Mouse (Mus musculus): ENCODE measurements at regions not wholly inside any gene's neighbourhood (a gene's known extent, or its start where the extent isn't known, plus 50 kb on each side); places are given as distances from the start of the nearest gene placed in this dataset.

DNA sequence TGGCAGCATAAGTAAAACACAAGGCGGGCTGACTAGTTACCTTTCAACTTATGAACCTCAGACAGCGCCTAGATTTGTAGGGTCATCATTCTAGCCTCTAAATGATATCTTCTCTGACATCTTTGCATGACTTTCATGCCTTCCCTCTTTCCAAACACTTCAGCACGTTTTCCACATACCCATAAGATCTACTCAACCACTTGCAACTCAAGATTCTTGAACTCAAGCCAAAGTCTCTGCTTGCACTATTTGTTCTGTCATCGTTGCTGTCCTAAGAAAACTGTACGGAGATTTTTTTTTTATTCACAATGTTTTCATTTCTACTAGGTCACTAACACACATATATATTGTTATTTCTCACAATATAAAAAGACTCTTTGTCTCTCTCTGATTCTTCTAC lies 150.8 kb upstream of the Lsm8 start:
- no peak overlapping the region for H3K4me2 ChIP-seq (ENCODE audit: low read length)
- no peaks in the 10 kb centered on the region for H3K9me3 ChIP-seq (ENCODE audit: control insufficient read depth, low read length)
- WGBS: 75% methylated on average over 5 of the region's 5 CpGs
- no peaks in the 10 kb centered on the region for H3K27me3 ChIP-seq (replicated peaks; ENCODE audit: control insufficient read depth, insufficient read depth, low read length)
- no peak overlapping the region for H3K9ac ChIP-seq (replicated peaks; ENCODE audit: low read depth, low read length)
- no peak overlapping the region for H3K4me3 ChIP-seq (replicated peaks; ENCODE audit: low read length)
- H3K36me3 ChIP-seq (ENCODE audit: control insufficient read depth, insufficient read depth): no peaks in the 10 kb centered on the region
- H3K27ac ChIP-seq (ENCODE audit: low read length): no peak overlapping the region
- no peak for ATAC-seq
- no peaks in the 10 kb centered on the region; the same call in 1 of the 2 replicates for H3K4me1 ChIP-seq (replicated peaks; ENCODE audit: control insufficient read depth, insufficient read depth, low read length)

DNA sequence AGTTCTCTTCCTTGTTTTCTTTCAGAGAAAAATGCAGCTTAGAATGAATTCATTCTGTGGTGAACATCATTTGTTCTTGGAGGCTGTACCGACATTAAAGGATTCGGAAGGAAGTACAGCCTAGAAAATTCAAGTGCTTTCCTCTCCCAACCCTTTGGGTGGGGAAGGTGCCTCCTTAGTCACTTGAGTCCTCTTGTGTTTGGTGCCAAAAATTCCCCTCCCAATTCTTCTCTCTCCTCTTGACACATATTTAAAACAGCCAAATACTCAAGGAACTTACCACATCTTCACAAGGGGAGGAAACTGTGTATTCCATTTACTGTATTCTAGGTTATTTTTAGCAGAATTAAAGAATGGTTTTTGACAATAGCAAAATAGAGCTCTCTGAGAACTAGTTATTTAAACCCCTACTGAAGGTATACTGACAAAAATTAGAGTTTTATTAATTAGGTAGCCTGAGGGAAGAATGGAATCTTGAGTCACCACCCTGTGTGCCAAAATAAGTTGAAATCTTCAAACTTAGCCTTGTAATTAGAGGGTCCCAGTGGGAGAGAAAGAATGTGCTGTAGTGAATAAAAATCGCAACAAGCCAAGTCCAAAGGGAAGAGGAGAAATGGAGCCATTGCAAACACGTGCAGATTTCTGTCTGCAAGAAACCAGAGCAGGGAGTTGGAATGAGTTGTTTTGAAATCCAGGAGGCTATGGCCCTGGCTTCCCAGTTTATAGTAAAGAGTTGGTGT lies 149.2 kb upstream of the Lsm8 start:
- Histone ChIP-seq H3K4me3 (replicated peaks; ENCODE audit: low read length) (no peak overlapping the region), H3K9me3 (ENCODE audit: control insufficient read depth, low read length) (no peaks in the 10 kb centered on the region), H3K27me3 (replicated peaks; ENCODE audit: control insufficient read depth, insufficient read depth, low read length) (no peaks in the 10 kb centered on the region), H3K36me3 (ENCODE audit: control insufficient read depth, insufficient read depth) (no peaks in the 10 kb centered on the region), H3K4me1 (replicated peaks; ENCODE audit: control insufficient read depth, insufficient read depth, low read length) (no peaks in the 10 kb centered on the region; the same call in 1 of the 2 replicates), H3K27ac (ENCODE audit: low read length) (no peak overlapping the region), H3K9ac (replicated peaks; ENCODE audit: low read depth, low read length) (no peak overlapping the region), H3K4me2 (ENCODE audit: low read length) (no peak overlapping the region)
- 13% methylated on average over 4 of the region's 4 CpGs for WGBS
- peak; percentile 67 for ATAC-seq

DNA sequence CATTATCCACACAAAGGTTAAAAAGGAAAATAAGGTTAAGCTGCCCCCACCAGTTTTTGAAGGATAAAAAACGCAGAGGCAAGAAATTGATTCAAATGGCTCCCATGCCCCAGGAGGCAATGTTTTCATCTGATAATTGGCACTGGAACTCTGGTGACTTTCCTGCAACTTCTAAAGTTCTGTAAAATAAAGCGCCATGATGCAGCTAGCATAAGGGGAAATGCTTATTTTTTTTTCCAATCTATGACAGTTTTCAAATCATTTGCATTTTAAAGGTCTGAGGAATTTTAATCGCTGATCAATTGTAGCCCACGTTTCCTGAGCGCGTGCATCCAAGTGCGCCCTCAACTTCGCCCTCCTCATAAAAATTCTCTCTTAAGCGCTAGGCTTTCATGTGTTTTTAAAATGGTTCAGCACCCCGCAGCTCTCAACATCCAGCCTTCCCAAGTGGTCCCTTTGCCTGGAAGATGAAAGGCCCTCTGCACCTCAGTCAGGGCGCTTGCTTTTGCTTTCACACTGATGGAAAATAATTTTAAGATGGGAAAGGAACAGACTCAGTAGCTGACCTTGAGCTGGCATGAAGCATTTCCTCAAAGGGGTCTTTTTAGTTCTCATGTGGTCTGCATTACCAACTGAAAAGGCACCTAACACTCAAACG lies 148.5 kb upstream of the Lsm8 start:
- WGBS: 6% methylated on average over 12 of the region's 12 CpGs
- no peaks in the 10 kb centered on the region for H3K27me3 ChIP-seq (replicated peaks; ENCODE audit: control insufficient read depth, insufficient read depth, low read length)
- no peaks in the 10 kb centered on the region; the same call in 1 of the 2 replicates for H3K4me1 ChIP-seq (replicated peaks; ENCODE audit: control insufficient read depth, insufficient read depth, low read length)
- H3K4me2 ChIP-seq (ENCODE audit: low read length): no peak overlapping the region
- H3K9ac ChIP-seq (replicated peaks; ENCODE audit: low read depth, low read length): no peak overlapping the region
- H3K36me3 ChIP-seq (ENCODE audit: control insufficient read depth, insufficient read depth): no peaks in the 10 kb centered on the region
- ATAC-seq: 0 out of 2 replicates have a peak, but pooled peaks have one; percentile 23
- H3K27ac ChIP-seq (ENCODE audit: low read length): no peak overlapping the region
- H3K9me3 ChIP-seq (ENCODE audit: control insufficient read depth, low read length): no peaks in the 10 kb centered on the region
- no peak overlapping the region for H3K4me3 ChIP-seq (replicated peaks; ENCODE audit: low read length)

DNA sequence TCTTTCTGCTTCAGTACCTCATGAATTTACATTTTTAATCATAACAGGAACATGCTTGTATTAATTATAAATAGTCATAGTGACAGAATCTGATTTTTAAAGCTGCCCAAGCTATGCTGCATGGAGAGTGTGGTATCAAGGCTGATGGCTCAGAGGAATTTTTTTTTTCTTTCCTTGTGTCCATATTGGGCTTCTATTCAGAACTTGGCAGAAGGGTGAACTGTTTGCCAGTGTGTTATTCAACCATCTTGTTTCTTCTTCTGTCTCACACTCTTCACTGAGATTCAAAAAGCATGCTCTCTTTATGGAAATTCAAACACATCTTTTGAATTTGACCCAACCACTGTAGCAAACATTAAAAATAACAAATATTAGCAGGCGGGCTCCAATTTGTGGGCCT lies 137.6 kb upstream of the Lsm8 start:
- H3K27ac ChIP-seq (ENCODE audit: low read length): peak overlapping the region; percentile 45; the same call in 1 of the 2 replicates
- WGBS: 76% methylated on average over 1 of the region's 1 CpGs
- H3K4me3 ChIP-seq (replicated peaks; ENCODE audit: low read length): no peak overlapping the region
- no peaks in the 10 kb centered on the region for H3K27me3 ChIP-seq (replicated peaks; ENCODE audit: control insufficient read depth, insufficient read depth, low read length)
- no peak overlapping the region for H3K4me2 ChIP-seq (ENCODE audit: low read length)
- H3K4me1 ChIP-seq (replicated peaks; ENCODE audit: control insufficient read depth, insufficient read depth, low read length): 0 out of 2 replicates have a peak, but pooled peaks cover 3% of the 10 kb centered on the region
- ATAC-seq: peak; percentile 47; the same call in 1 of the 2 replicates
- H3K9ac ChIP-seq (replicated peaks; ENCODE audit: low read depth, low read length): no peak overlapping the region
- H3K36me3 ChIP-seq (ENCODE audit: control insufficient read depth, insufficient read depth): no peaks in the 10 kb centered on the region
- H3K9me3 ChIP-seq (ENCODE audit: control insufficient read depth, low read length): no peaks in the 10 kb centered on the region

DNA sequence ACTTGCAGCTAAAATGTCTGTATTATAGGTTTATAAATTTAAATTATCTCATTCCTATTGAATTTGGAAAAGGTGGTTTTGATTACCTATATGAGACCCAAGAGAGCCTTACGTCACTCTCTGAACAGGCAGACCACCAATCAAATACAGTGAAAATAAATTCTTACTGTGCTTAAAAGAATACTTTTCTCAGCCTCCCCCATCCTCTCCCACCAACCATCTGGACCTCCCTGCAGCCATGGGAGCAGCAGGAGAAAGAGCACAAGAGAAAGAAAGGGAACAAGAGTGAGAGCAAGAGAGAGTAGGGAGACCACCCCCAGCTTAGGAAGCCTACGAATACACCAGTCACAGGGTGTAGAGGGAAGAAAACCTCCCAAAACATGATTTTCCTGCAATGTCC lies 99.5 kb upstream of the Lsm8 start:
- H3K36me3 ChIP-seq (ENCODE audit: control insufficient read depth, insufficient read depth): no peaks in the 10 kb centered on the region
- H3K27me3 ChIP-seq (replicated peaks; ENCODE audit: control insufficient read depth, insufficient read depth, low read length): no peaks in the 10 kb centered on the region
- 56% methylated on average over 2 of the region's 2 CpGs for WGBS
- no peaks in the 10 kb centered on the region for H3K9me3 ChIP-seq (ENCODE audit: control insufficient read depth, low read length)
- H3K4me3 ChIP-seq (replicated peaks; ENCODE audit: low read length): no peak overlapping the region
- H3K4me1 ChIP-seq (replicated peaks; ENCODE audit: control insufficient read depth, insufficient read depth, low read length): no peaks in the 10 kb centered on the region
- H3K9ac ChIP-seq (replicated peaks; ENCODE audit: low read depth, low read length): no peak overlapping the region
- H3K27ac ChIP-seq (ENCODE audit: low read length): no peak overlapping the region
- peak; percentile 65 for ATAC-seq
- H3K4me2 ChIP-seq (ENCODE audit: low read length): no peak overlapping the region

DNA sequence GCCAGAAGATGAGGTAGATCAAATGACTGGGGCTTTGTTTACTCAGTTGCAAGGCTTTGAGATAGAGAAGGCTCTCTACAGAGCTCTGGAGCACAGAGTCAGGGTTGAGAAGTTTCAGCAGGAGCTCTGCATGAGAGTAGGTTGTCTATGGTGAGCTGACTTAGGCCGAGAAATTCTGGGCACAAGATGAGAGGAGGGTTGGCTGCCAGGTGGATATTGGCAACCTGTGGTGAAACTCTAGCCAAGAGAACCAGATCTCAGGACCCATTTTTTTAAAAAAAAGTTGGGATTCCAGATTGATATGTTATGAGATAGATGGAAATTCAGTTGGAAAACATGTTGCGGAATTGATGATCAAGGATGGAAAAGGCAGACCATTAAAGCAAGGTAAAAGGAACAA lies 83.8 kb upstream of the Lsm8 start:
- 78% methylated on average over 2 of the region's 2 CpGs for WGBS
- Histone ChIP-seq H3K27ac (ENCODE audit: low read length) (no peak overlapping the region), H3K9me3 (ENCODE audit: control insufficient read depth, low read length) (no peaks in the 10 kb centered on the region), H3K36me3 (ENCODE audit: control insufficient read depth, insufficient read depth) (no peaks in the 10 kb centered on the region), H3K9ac (replicated peaks; ENCODE audit: low read depth, low read length) (no peak overlapping the region), H3K4me2 (ENCODE audit: low read length) (no peak overlapping the region), H3K4me1 (replicated peaks; ENCODE audit: control insufficient read depth, insufficient read depth, low read length) (no peaks in the 10 kb centered on the region), H3K27me3 (replicated peaks; ENCODE audit: control insufficient read depth, insufficient read depth, low read length) (no peaks in the 10 kb centered on the region), H3K4me3 (replicated peaks; ENCODE audit: low read length) (no peak overlapping the region)
- ATAC-seq: no peak

DNA sequence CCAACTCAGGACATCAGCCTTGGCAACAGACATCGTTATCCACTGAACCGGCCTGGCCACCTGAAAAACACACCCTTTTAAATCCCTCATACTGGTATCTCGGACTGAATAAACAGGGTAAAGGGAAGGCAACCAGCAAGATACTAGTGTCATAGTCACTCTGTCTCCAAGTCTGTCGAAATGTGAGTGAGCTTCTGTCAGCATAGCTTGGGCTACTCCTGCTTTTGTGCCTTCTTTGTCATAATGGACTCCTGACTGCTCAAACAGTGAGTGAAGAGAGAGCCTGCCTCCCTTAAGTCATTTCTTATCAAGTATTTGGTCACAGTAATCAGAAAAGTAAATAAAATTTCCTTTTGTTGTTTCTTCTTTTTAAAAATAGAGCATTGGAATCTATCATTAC lies 53.0 kb upstream of the Lsm8 start:
- H3K9ac ChIP-seq (replicated peaks; ENCODE audit: low read depth, low read length): no peak overlapping the region
- H3K27ac ChIP-seq (ENCODE audit: low read length): peak overlapping the region; percentile 72
- WGBS: 22% methylated on average over 4 of the region's 4 CpGs
- H3K4me3 ChIP-seq (replicated peaks; ENCODE audit: low read length): no peak overlapping the region
- H3K36me3 ChIP-seq (ENCODE audit: control insufficient read depth, insufficient read depth): no peaks in the 10 kb centered on the region
- no peaks in the 10 kb centered on the region for H3K27me3 ChIP-seq (replicated peaks; ENCODE audit: control insufficient read depth, insufficient read depth, low read length)
- no peaks in the 10 kb centered on the region for H3K9me3 ChIP-seq (ENCODE audit: control insufficient read depth, low read length)
- peak; percentile 85 for ATAC-seq
- peaks cover 11% of the 10 kb centered on the region for H3K4me1 ChIP-seq (replicated peaks; ENCODE audit: control insufficient read depth, insufficient read depth, low read length)
- no peak overlapping the region for H3K4me2 ChIP-seq (ENCODE audit: low read length)

DNA sequence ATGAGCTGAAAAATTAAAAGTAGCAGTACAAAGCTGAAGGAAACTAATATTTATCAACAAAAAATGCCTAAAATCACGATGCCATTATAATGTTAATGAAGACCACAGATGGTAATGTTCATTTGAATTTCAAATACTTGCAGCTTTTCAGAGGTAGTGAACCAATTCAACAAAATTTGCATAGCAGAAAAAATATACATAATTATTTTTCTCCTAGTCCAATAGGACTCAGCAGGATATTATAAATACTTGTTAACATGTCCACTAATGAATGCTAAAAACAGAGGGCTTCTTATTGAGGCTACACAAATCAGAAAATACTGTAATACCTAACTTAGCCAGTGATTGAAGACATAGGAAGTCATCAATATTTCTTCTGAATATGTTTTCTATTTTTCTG lies 52.5 kb upstream of the Lsm8 start:
- peak; percentile 89 for ATAC-seq
- H3K9ac ChIP-seq (replicated peaks; ENCODE audit: low read depth, low read length): no peak overlapping the region
- no peaks in the 10 kb centered on the region for H3K27me3 ChIP-seq (replicated peaks; ENCODE audit: control insufficient read depth, insufficient read depth, low read length)
- H3K36me3 ChIP-seq (ENCODE audit: control insufficient read depth, insufficient read depth): no peaks in the 10 kb centered on the region
- 3% methylated on average over 1 of the region's 1 CpGs for WGBS
- no peaks in the 10 kb centered on the region for H3K9me3 ChIP-seq (ENCODE audit: control insufficient read depth, low read length)
- H3K4me1 ChIP-seq (replicated peaks; ENCODE audit: control insufficient read depth, insufficient read depth, low read length): peaks cover 11% of the 10 kb centered on the region
- H3K4me3 ChIP-seq (replicated peaks; ENCODE audit: low read length): no peak overlapping the region
- H3K27ac ChIP-seq (ENCODE audit: low read length): no peak overlapping the region
- no peak overlapping the region for H3K4me2 ChIP-seq (ENCODE audit: low read length)

DNA sequence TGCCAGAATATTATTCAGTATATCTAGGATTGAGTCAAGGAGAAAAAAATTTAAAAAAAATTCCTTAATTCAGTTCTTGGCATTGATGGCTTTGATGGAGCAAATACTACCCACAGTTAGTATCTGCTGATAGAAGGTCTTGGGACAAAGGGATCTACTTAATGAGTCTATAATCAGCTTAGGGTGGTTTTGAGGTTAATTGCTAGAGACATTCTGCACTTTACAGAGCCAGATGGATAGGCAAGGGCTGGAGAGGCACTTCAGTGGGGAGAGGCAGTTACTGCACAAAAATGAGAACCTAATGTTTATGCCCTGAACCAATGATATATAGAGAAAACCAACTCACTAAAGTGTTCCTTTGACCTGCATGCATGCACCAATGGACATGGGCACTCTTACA lies 51.8 kb upstream of the Lsm8 start:
- H3K4me2 ChIP-seq (ENCODE audit: low read length): no peak overlapping the region
- no peaks in the 10 kb centered on the region for H3K9me3 ChIP-seq (ENCODE audit: control insufficient read depth, low read length)
- H3K27ac ChIP-seq (ENCODE audit: low read length): peak overlapping the region; percentile 20; the same call in 1 of the 2 replicates
- H3K27me3 ChIP-seq (replicated peaks; ENCODE audit: control insufficient read depth, insufficient read depth, low read length): no peaks in the 10 kb centered on the region
- H3K4me3 ChIP-seq (replicated peaks; ENCODE audit: low read length): no peak overlapping the region
- H3K36me3 ChIP-seq (ENCODE audit: control insufficient read depth, insufficient read depth): no peaks in the 10 kb centered on the region
- H3K4me1 ChIP-seq (replicated peaks; ENCODE audit: control insufficient read depth, insufficient read depth, low read length): peaks cover 11% of the 10 kb centered on the region
- ATAC-seq: peak; percentile 55
- H3K9ac ChIP-seq (replicated peaks; ENCODE audit: low read depth, low read length): no peak overlapping the region

Measured in forebrain, embryonic 16.5 days (tissue).